In the genomic region with DNA sequence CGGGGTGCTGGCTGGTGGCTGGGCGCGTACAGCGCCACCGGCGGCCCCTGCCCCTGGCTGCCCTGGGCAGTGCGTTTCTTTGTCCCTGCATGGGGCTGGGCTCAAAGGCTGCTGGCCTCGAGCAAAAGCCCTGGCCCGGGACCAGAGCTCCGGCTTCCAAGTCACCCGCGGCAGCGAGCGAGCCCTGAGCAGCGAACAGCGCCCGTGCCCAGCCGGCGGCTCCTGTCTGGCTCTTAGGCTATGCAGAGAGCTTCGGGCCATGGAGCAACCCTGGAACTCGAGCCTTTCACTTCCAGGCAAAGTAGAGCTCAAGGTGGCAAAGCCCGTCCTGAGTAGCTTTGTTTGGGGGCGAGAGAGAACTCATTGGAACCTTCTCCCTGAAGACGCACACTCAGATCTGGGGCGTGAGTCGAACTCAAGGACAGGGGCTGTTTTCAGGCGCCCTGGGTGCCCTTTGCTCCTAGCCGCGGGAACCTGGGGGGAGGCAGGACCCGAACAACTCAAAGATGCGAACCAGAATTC, we compare ENCODE assay signal across 8 mouse cellular contexts. TPM values are rescaled to one million over a fixed set of nuclear protein-coding genes. Genes with fewer than 3 reads are reported as not detected.
DNase-seq lines count a peak whose midpoint lies in the region.

No protein-coding gene starts in this region.

- H3K36me3 ChIP-seq in forebrain, embryonic 10.5 days (replicated peaks): no peaks in the 10 kb centered on the region

- peak overlapping the region; percentile 66 for H3K4me3 ChIP-seq in forebrain, embryonic 10.5 days

- peaks cover 65% of the 10 kb centered on the region for H3K4me1 ChIP-seq in forebrain, embryonic 10.5 days

- H3K27ac ChIP-seq in forebrain, embryonic 10.5 days: peak overlapping the region; percentile 84

- H3K27me3 ChIP-seq in forebrain, embryonic 10.5 days (ENCODE audit: poor library complexity, severe bottlenecking): peaks cover 86% of the 10 kb centered on the region

- 0% methylated on average over 31 of the region's 31 CpGs for WGBS in forebrain, embryonic 10.5 days

- peak; percentile 24 for DNase-seq in MN1 (ENCODE audit: low spot score)
- DNase-seq in adrenal gland, postnatal 36 days: peak; percentile 80 to 85
- DNase-seq in forebrain, embryonic 10.5 days (ENCODE audit: extremely low spot score, low spot score): peak; percentile 64
- DNase-seq in heart, postnatal 10 days: peak; percentile 75 to 79
- peak; percentile 73 to 84 for DNase-seq in kidney, postnatal 25 days
- DNase-seq in lung, postnatal 10 days: peak; percentile 60
- peak; percentile 42 for DNase-seq in right cerebral cortex, postnatal 25 days
- no peak for DNase-seq in yolk sac, embryonic 10.5 days (ENCODE audit: low spot score)

- no peaks in the 10 kb centered on the region for H3K9me3 ChIP-seq in forebrain, embryonic 10.5 days

- intact Hi-C loops in heart, postnatal 10 days (cut with DNase I): loop anchor here (5.0 kb wide), 1 partner anchor 236 kb away; no protein-coding TSS in a partner anchor

RNA-seq across cellular contexts. Expression of gene Fgf9, which starts 0.8 kb away (rescaled TPM):
- total RNA-seq in adrenal gland, postnatal 36 days (2021): 10 to 100 TPM; 10.1 to 23.9 TPM
- polyA plus RNA-seq in forebrain, embryonic 10.5 days (2016; fragmentation: Nextera tagmentation; extraction: Ambion mirVana): 2.1 and 3.4 TPM in 2 replicates
- total RNA-seq in heart, postnatal 10 days (2021): 10 to 100 TPM in 1 of 2 experiments, 1 to 10 TPM in 1; 5.2 to 11.0 TPM
